Mouse (Mus musculus): ENCODE results near the gene Ssx2ip.

- TF ChIP-seq CTCF (IDR thresholded peaks at IDR 0.05; ENCODE audit: low read depth, low read length) (no peak), POLR2AphosphoS5 (IDR thresholded peaks at IDR 0.05; ENCODE audit: insufficient replicate concordance, low read depth, low read length) (no peak), GATA1 (IDR thresholded peaks at IDR 0.05; ENCODE audit: borderline replicate concordance, low read length) (no peak), GATA2 (IDR thresholded peaks at IDR 0.05; ENCODE audit: borderline replicate concordance, low read depth, low read length) (no peak)
These were observed 40.4 kb downstream of the Ssx2ip start for GRCm38 (mm10) chr3:146444880-146445279.

Data from G1E (cell line).